Mouse (Mus musculus) brain, embryonic 14.5 days (tissue): ENCODE data around the gene Mtcl1.

Experiments
- CTCF ChIP-seq: fragments of 200-500 bp; IDR thresholded peaks from 2 replicates; pipeline ENCODE4 v1.5.1; 2012; ENCODE audit warnings: inconsistent platforms, mild to moderate bottlenecking, moderate library complexity, borderline replicate concordance; ENCODE audit not compliant: insufficient read depth, insufficient read length; ENCODE audit errors: extremely low read depth
- POLR2A ChIP-seq: fragments of 200-500 bp; IDR thresholded peaks from 2 replicates; pipeline ENCODE4 v1.6.1; 2012; ENCODE audit warnings: mild to moderate bottlenecking, inconsistent platforms, borderline replicate concordance; ENCODE audit not compliant: poor library complexity, insufficient read depth, insufficient read length, severe bottlenecking; ENCODE audit errors: extremely low read depth

DNA sequence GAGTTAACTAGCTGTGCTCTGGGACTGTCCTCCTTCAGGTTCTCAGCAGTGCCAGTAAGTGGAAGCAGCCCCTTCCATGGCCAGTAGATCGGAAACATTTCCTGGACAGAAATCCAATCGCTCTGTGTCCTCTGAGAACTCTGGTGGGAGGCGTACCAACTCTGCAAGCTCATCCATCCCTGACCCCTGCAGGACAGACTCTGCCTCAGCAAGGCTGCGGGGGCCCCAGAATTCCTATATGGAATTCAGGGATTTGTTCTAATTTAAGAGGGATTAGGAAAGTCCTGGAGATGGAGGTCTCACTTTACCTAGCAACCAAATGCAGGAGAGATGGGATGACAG lies 123.4 kb downstream of the Mtcl1 start:
- TF ChIP-seq CTCF, result no peak
- TF ChIP-seq POLR2A, result no peak
